Mouse (Mus musculus): Measurements from ENCODE around the gene Gm21761.
"Not testable (repeated sequence)": the region's sequence is repeated elsewhere in the genome, so short reads cannot be mapped to it uniquely, and the experiment has no call there.

DNA sequence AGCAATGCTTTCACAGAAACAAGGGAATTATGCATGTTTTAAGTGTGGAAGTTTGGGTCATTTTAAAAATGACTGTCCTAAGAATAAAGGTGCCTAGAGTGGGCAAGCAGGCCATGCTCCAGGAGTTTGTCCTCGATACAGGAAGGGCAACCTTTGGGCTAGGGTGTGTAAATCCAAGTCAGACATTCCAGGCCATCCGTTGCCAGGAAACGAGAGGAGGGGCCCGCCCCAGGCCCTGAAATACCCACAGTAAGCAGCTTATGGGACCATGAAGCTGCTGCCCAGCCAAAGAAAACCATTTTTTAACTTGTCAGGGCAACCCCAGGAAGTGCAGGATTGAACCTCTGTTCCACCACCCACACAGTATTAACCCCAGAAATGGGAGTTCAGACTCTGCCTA lies 42.2 kb downstream of the Gm21761 start:
- TF ChIP-seq CTCF (IDR thresholded peaks at IDR 0.05; ENCODE audit: control insufficient read depth, insufficient read depth, insufficient read length); CEBPB (IDR thresholded peaks at IDR 0.05; ENCODE audit: low read depth); MAX (IDR thresholded peaks at IDR 0.05); USF1 (IDR thresholded peaks at IDR 0.05; ENCODE audit: low read depth): not testable (repeated sequence)
